Mouse (Mus musculus): ENCODE data around the gene Tmem161a.

DNA sequence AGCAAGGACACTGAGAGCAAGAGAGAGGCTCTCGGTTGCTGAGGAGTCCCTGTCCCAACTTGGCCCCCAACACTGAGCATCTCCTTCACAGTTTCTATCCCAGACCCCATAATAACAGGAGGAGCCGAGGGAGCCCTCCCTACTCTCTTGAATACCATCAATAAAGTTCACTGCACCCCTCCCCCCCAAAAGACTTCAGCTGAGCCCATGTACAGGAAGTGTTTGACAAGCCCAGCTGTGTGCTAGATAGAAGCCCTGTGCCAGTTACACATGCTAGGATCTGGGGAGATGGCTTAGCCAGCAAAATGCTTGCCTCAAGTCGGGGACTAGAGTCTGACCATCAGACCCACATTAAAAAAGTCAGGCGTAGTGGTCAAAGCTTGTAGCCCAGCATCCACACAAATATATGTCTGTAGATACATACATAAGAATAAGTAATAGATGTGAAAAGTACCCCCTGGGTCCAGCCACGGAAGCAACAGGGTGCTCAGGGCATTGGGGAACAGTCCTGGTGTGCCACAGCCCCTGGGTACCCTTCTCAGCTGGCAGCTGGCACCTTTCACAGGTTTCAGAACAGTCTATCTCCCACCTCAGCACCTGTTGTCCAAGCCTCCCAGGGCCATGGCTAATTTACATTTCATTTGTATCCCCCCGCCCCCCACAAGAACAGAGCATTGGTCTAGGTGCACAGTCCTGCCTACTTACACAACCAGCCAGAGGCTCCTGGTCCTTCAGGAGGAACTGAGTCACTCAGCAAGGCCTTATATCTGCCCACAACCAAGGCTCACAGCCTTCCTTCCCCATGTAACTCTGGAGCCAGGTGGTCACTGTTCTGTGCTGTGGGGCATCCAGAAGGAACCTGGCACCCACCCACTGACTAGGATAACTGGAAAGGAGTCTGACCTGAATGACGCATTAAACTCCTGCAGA is 24.2 kb upstream of the Tmem161a start:
- no peak for TF ChIP-seq POLR2A (IDR thresholded peaks at IDR 0.05; ENCODE audit: borderline replicate concordance, control insufficient read depth, low read depth, low read length)
- TF ChIP-seq CTCF (IDR thresholded peaks at IDR 0.05; ENCODE audit: control insufficient read depth, insufficient read depth, low read length): no peak

Measured in bone marrow, adult 2 months (tissue).